Mouse (Mus musculus): ENCODE data around the gene Chpt1.

Gene Chpt1

GRCm38 (mm10) chr10:88404220-88404619 is 99.7 kb downstream of the Chpt1 start:
- DNase-seq (ENCODE audit: low spot score in 2 of 2) = no peak

GRCm38 (mm10) chr10:88403021-88403420 is 100.9 kb downstream of the Chpt1 start:
- DNase-seq (ENCODE audit: low spot score in 2 of 2) = no peak
